ENCODE assay signal across 9 mouse cellular contexts in the genomic region with DNA sequence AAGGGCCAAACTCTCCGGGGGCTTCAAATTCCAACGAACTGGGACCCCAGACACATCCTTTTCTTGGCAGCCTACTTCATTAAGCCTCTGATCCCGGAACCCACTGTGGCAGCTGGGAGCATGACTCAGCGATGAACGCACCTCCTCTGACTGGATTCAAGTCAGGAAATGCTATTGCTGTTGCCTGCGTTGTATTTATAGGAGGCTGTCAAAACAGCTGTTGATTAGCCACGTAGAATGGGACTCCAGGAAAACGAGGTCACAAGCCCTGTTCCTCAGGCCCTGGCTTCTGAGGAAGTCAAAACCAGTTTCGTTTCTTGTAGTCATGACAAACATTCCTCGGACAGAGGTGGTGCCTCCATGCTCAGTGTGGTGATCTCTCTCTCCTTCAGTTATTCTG.
A peak's percentile ranks its signal among the peaks of the same experiment; 100 is the strongest.
DNase-seq lines count a peak whose midpoint lies in the region; TF ChIP-seq lines count a peak whose summit lies in the region.
"Had no signal": no experiment of that assay in that cellular context is flagged by ENCODE, and none has a peak within 500 bp of the region (broad histone marks: within the 10 kb centered on the region; RNA-seq: fewer than 3 reads in every experiment).

No protein-coding gene starts in this region.

- H3K4me1 ChIP-seq in olfactory bulb, adult 2 months (ENCODE audit: control insufficient read depth, insufficient read depth, low read length) = peaks cover 19% of the 10 kb centered on the region

- WGBS in olfactory bulb, adult 2 months = 5% methylated on average over 10 of the region's 10 CpGs

- no peak for TF ChIP-seq POLR2A in olfactory bulb, adult 2 months (IDR thresholded peaks at IDR 0.05; ENCODE audit: insufficient read depth, low read depth, low read length)

- peak overlapping the region; percentile 67 for H3K27ac ChIP-seq in olfactory bulb, adult 2 months (ENCODE audit: insufficient read depth, low read depth, low read length)
- H3K27ac ChIP-seq: hindbrain, embryonic 15.5 days had no signal

- peak; percentile 24 to 33 for DNase-seq in gastrocnemius, adult 8-10 months (ENCODE audit: low spot score in 2 of 2)
- no peak for DNase-seq in gastrocnemius, postnatal 14 days
- peak; percentile 66 for DNase-seq in MN1 (ENCODE audit: low spot score)
- DNase-seq in heart, adult 11 months = peak; percentile 97
- DNase-seq in kidney, postnatal 14 days = peak; percentile 47
- DNase-seq in testis, postnatal 10 days (ENCODE audit: low spot score) = no peak
- DNase-seq in layer of hippocampus, postnatal 25 days (ENCODE audit: extremely low spot score in 1 of 2, low spot score in 1 of 2) = no peak

- H3K4me3 ChIP-seq in olfactory bulb, adult 2 months (ENCODE audit: insufficient read depth, low read depth, low read length) = no peak overlapping the region
- H3K4me3 ChIP-seq: hindbrain, embryonic 15.5 days had no signal

- no peak for TF ChIP-seq CTCF in olfactory bulb, adult 2 months (IDR thresholded peaks at IDR 0.05; ENCODE audit: insufficient read depth, low read depth, low read length)

- intact Hi-C loops in gastrocnemius, postnatal 14 days (cut with DNase I; ENCODE audit: low total_unique reads) = no loop called here

Comparison
In these comparisons a context has a peak if more than half of its experiments do, and no peak if none do; other contexts are left out.
1. DNase-seq: peak in gastrocnemius, adult 8-10 months (2 of 2), MN1 (single experiment), heart, adult 11 months (single experiment) and kidney, postnatal 14 days (single experiment); none in gastrocnemius, postnatal 14 days (single experiment), testis, postnatal 10 days (single experiment) and layer of hippocampus, postnatal 25 days (0 of 2).